Mouse (Mus musculus): ENCODE data around the gene Acer1. TPM values are rescaled to one million over a fixed set of nuclear protein-coding genes. Genes with fewer than 3 reads are reported as not detected.

Gene Acer1
- polyA plus RNA-seq, 1 experiment from 2014 or later: not detected

DNA sequence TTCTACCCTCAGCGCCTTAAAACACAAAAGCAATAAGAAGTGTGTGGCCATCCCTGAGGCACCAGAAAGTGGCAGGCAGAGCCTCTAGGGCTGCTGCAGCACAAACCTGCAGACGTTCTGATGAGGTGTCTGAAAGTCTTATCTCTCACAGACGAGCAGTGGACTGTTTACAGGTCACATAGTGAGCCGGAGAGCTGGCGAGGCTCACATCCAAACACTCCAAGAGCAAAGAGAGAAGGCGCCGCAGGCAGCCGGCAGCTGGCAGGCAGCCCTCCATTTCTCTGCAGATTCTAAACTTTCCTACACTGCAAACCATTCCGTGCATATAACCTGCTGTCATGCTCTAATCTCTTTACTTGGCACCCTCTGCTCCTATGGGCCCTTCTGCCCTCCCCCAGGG lies 74.0 kb downstream of the Acer1 start:
- no peak overlapping the region for H3K27ac ChIP-seq (ENCODE audit: low read length)
- no peak overlapping the region for H3K9ac ChIP-seq (replicated peaks; ENCODE audit: low read depth, low read length)
- H3K27me3 ChIP-seq (replicated peaks; ENCODE audit: control insufficient read depth, insufficient read depth, low read length): no peaks in the 10 kb centered on the region
- H3K4me2 ChIP-seq (ENCODE audit: low read length): no peak overlapping the region
- no peaks in the 10 kb centered on the region for H3K9me3 ChIP-seq (ENCODE audit: control insufficient read depth, low read length)
- H3K4me3 ChIP-seq (replicated peaks; ENCODE audit: low read length): no peak overlapping the region
- no peaks in the 10 kb centered on the region for H3K4me1 ChIP-seq (replicated peaks; ENCODE audit: control insufficient read depth, insufficient read depth, low read length)
- H3K36me3 ChIP-seq (ENCODE audit: control insufficient read depth, insufficient read depth): peaks cover 7% of the 10 kb centered on the region
- 78% methylated on average over 9 of the region's 9 CpGs for WGBS
- no peak for ATAC-seq

DNA sequence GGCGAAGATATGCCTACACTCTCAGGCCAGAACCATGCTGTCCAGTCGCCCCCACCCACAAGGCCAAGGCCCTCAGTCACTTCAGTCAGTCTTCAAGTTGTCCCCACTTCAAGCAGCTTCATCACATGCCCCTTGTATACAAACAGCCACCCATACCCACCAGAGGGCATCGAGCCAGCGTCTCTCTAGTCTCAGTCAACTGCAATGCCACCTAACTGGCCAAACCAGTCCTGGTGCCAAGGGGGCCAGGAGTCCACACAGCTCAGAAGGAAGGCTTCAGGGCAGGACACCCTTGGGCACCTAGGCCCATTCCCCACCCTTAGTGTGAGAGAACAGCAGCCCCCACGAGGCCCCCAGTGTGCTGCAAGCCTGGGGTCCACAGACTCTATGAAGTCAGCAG lies 74.8 kb downstream of the Acer1 start:
- Histone ChIP-seq H3K27ac (ENCODE audit: low read length) (no peak overlapping the region), H3K9ac (replicated peaks; ENCODE audit: low read depth, low read length) (no peak overlapping the region), H3K4me1 (replicated peaks; ENCODE audit: control insufficient read depth, insufficient read depth, low read length) (no peaks in the 10 kb centered on the region), H3K9me3 (ENCODE audit: control insufficient read depth, low read length) (no peaks in the 10 kb centered on the region), H3K36me3 (ENCODE audit: control insufficient read depth, insufficient read depth) (peaks cover 9% of the 10 kb centered on the region), H3K4me2 (ENCODE audit: low read length) (no peak overlapping the region), H3K27me3 (replicated peaks; ENCODE audit: control insufficient read depth, insufficient read depth, low read length) (no peaks in the 10 kb centered on the region), H3K4me3 (replicated peaks; ENCODE audit: low read length) (no peak overlapping the region)
- ATAC-seq: no peak
- 95% methylated on average over 5 of the region's 5 CpGs for WGBS

DNA sequence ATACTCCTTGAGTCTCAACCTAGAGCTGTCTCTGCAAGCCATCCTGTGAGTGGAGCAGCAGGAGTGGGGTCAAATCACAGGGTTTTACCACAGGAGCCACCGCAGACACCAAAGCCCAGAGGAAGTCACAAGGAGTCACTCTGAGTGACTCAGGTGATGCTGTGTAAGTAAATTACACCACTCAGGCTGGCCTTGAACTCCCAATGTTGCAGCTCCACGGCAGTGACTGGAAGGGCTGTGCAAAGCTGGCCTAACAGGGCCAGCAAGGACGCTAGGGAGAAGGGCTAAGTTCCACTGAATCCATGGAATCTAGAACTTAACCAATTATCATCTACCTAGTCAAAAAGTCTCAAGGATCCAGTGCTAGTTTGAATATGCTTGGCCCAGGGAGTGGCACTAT lies 75.8 kb downstream of the Acer1 start:
- peaks cover 17% of the 10 kb centered on the region for H3K36me3 ChIP-seq (ENCODE audit: control insufficient read depth, insufficient read depth)
- no peak for ATAC-seq
- WGBS: 97% methylated on average over 3 of the region's 3 CpGs
- H3K4me1 ChIP-seq (replicated peaks; ENCODE audit: control insufficient read depth, insufficient read depth, low read length): no peaks in the 10 kb centered on the region
- H3K4me2 ChIP-seq (ENCODE audit: low read length): no peak overlapping the region
- H3K4me3 ChIP-seq (replicated peaks; ENCODE audit: low read length): no peak overlapping the region
- H3K9me3 ChIP-seq (ENCODE audit: control insufficient read depth, low read length): no peaks in the 10 kb centered on the region
- H3K27ac ChIP-seq (ENCODE audit: low read length): no peak overlapping the region
- H3K9ac ChIP-seq (replicated peaks; ENCODE audit: low read depth, low read length): no peak overlapping the region
- no peaks in the 10 kb centered on the region for H3K27me3 ChIP-seq (replicated peaks; ENCODE audit: control insufficient read depth, insufficient read depth, low read length)

Other genes with a start within 250 kb of the Acer1 start
- gene Nrtn, start 224.6 kb downstream of the Acer1 start, polyA plus RNA-seq (2015; fragmentation: Nextera tagmentation; extraction: Ambion mirVana): 0.73 and 0.84 TPM in 2 replicates
- 73.5 and 90.4 TPM in 2 replicates for gene Dus3l, start 217.4 kb downstream of the Acer1 start, polyA plus RNA-seq (2015; fragmentation: Nextera tagmentation; extraction: Ambion mirVana)
- 0.96 and 1.0 TPM in 2 replicates for gene Prr22, start 211.9 kb downstream of the Acer1 start, polyA plus RNA-seq (2015; fragmentation: Nextera tagmentation; extraction: Ambion mirVana)
- 3.7 and 4.2 TPM in 2 replicates for gene Rfx2, start 151.1 kb downstream of the Acer1 start, polyA plus RNA-seq (2015; fragmentation: Nextera tagmentation; extraction: Ambion mirVana)
- not detected in 2 replicates for gene Acsbg2, start 107.7 kb downstream of the Acer1 start, polyA plus RNA-seq (2015; fragmentation: Nextera tagmentation; extraction: Ambion mirVana)
- 0.50 and 0.65 TPM in 2 replicates for gene 1700061G19Rik, start 106.6 kb downstream of the Acer1 start, polyA plus RNA-seq (2015; fragmentation: Nextera tagmentation; extraction: Ambion mirVana)
- 86.1 and 86.7 TPM in 2 replicates for gene Mllt1, start 46.7 kb downstream of the Acer1 start, polyA plus RNA-seq (2015; fragmentation: Nextera tagmentation; extraction: Ambion mirVana)
- gene Clpp, start 8.2 kb upstream of the Acer1 start, polyA plus RNA-seq (2015; fragmentation: Nextera tagmentation; extraction: Ambion mirVana): 153 and 178 TPM in 2 replicates
- 40.1 and 45.8 TPM in 2 replicates for gene Alkbh7, start 15.2 kb upstream of the Acer1 start, polyA plus RNA-seq (2015; fragmentation: Nextera tagmentation; extraction: Ambion mirVana)
- 0.60 and 1.0 TPM in 2 replicates for gene Pspn, start 17.9 kb upstream of the Acer1 start, polyA plus RNA-seq (2015; fragmentation: Nextera tagmentation; extraction: Ambion mirVana)
- gene Gtf2f1, start 29.2 kb upstream of the Acer1 start, polyA plus RNA-seq (2015; fragmentation: Nextera tagmentation; extraction: Ambion mirVana): 84.3 and 90.1 TPM in 2 replicates
- 0.47 and 0.83 TPM in 2 replicates for gene Gm17949, start 29.3 kb upstream of the Acer1 start, polyA plus RNA-seq (2015; fragmentation: Nextera tagmentation; extraction: Ambion mirVana)
- gene Khsrp, start 49.4 kb upstream of the Acer1 start, polyA plus RNA-seq (2015; fragmentation: Nextera tagmentation; extraction: Ambion mirVana): 29.6 and 30.8 TPM in 2 replicates
- gene Slc25a41, start 59.5 kb upstream of the Acer1 start, polyA plus RNA-seq (2015; fragmentation: Nextera tagmentation; extraction: Ambion mirVana): not detected in 2 replicates
- 1.5 and 2.1 TPM in 2 replicates for gene Crb3, start 77.0 kb upstream of the Acer1 start, polyA plus RNA-seq (2015; fragmentation: Nextera tagmentation; extraction: Ambion mirVana)
- gene Slc25a23, start 77.7 kb upstream of the Acer1 start, polyA plus RNA-seq (2015; fragmentation: Nextera tagmentation; extraction: Ambion mirVana): 27.8 and 33.4 TPM in 2 replicates
- gene Dennd1c, start 96.4 kb upstream of the Acer1 start, polyA plus RNA-seq (2015; fragmentation: Nextera tagmentation; extraction: Ambion mirVana): 2.4 and 4.2 TPM in 2 replicates
- 285 and 318 TPM in 2 replicates for gene Tubb4a, start 105.7 kb upstream of the Acer1 start, polyA plus RNA-seq (2015; fragmentation: Nextera tagmentation; extraction: Ambion mirVana)
- gene Tnfsf9, start 123.2 kb upstream of the Acer1 start, polyA plus RNA-seq (2015; fragmentation: Nextera tagmentation; extraction: Ambion mirVana): 9.8 and 10.1 TPM in 2 replicates
- 0.30 TPM in 1 of 2 replicates, not detected in the other for gene Cd70, start 167.7 kb upstream of the Acer1 start, polyA plus RNA-seq (2015; fragmentation: Nextera tagmentation; extraction: Ambion mirVana)
- gene Tnfsf14, start 212.1 kb upstream of the Acer1 start, polyA plus RNA-seq (2015; fragmentation: Nextera tagmentation; extraction: Ambion mirVana): not detected in 2 replicates
- 0.65 and 1.2 TPM in 2 replicates for gene C3, start 246.0 kb upstream of the Acer1 start, polyA plus RNA-seq (2015; fragmentation: Nextera tagmentation; extraction: Ambion mirVana)

Data from forebrain, embryonic 16.5 days (tissue).